15 mouse cellular contexts compared by ENCODE assay signal in genomic region chr9:120965007-120965406, GRCm38 (mm10).
"Had no signal": no experiment of that assay in that cellular context is flagged by ENCODE, and none has a peak within 500 bp of the region (broad histone marks: within the 10 kb centered on the region; RNA-seq: fewer than 3 reads in every experiment).

No protein-coding gene starts in this region.

- DNase-seq: kidney, adult 9 months; kidney, postnatal 14 days; kidney, postnatal 4 days; layer of hippocampus, adult 9-11 months; liver, embryonic 13.5 days; lung, adult 2 months; lung, postnatal 14 days; retina, postnatal 1 day; right cerebral cortex, postnatal 25 days; spleen, adult 18-20 months; thymus, postnatal 25 days had no signal

- H3K27ac ChIP-seq: left cerebral cortex, adult 2 months; liver, embryonic 13.5 days; neural tube, embryonic 13.5 days; stomach, embryonic 15.5 days had no signal

- H3K4me3 ChIP-seq: left cerebral cortex, adult 2 months; liver, embryonic 13.5 days; myocyte; neural tube, embryonic 13.5 days; stomach, embryonic 15.5 days had no signal
